ENCODE assay signal across 24 mouse cellular contexts in the genomic region with DNA sequence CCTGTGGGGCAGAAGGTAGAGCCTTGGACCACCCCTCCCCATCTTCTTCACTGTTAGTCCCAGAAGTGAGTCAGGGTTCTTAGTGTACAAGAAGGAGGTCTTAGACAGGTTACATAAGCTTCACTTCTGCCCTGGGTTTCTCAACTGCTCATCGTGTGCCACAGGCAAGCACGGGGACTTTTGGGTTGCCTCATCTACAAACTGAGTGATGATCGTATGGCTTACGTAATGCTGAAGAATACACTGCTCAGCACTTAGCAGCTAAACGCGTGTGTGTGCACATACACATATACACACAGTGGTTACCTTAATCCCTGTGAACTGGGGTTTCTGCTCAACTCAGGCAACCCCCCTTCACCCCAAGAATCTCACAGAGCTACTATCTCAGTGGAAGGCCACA.
DNase-seq lines count a peak whose midpoint lies in the region; ATAC-seq lines count a peak whose summit lies in the region.
"Had no signal": no experiment of that assay in that cellular context is flagged by ENCODE, and none has a peak within 500 bp of the region (broad histone marks: within the 10 kb centered on the region; RNA-seq: fewer than 3 reads in every experiment).

No protein-coding gene starts in this region.

- no peak overlapping the region for H3K4me2 ChIP-seq in midbrain, embryonic 11.5 days
- H3K4me2 ChIP-seq in midbrain, embryonic 13.5 days (replicated peaks) = no peak overlapping the region
- H3K4me2 ChIP-seq: embryonic facial prominence, embryonic 13.5 days; embryonic facial prominence, embryonic 15.5 days; forebrain, embryonic 12.5 days had no signal

- ATAC-seq in frontal cortex, adult (ENCODE audit: low TSS enrichment) = peak; percentile 50; the same call in 1 of the 2 replicates
- ATAC-seq in midbrain, embryonic 11.5 days (ENCODE audit: low FRiP score) = no peak
- ATAC-seq in midbrain, embryonic 13.5 days = no peak
- peak; percentile 53 for ATAC-seq in granulocyte monocyte progenitor cell, adult 5-6 weeks (replicated peaks; ENCODE audit: poor library complexity, severe bottlenecking)
- peak; percentile 71 for ATAC-seq in megakaryocyte progenitor cell, adult 5-6 weeks (replicated peaks; ENCODE audit: poor library complexity)
- ATAC-seq: forebrain, embryonic 14.5 days; forebrain, embryonic 16.5 days had no signal

- intact Hi-C loops in gastrocnemius, postnatal 14 days (cut with DNase I; ENCODE audit: low total_unique reads) = no loop called here

- H3K27me3 ChIP-seq in midbrain, embryonic 11.5 days (ENCODE audit: control insufficient read depth, insufficient read depth, low read length) = no peaks in the 10 kb centered on the region
- peaks cover 9% of the 10 kb centered on the region; the same call in 1 of the 2 replicates for H3K27me3 ChIP-seq in midbrain, embryonic 13.5 days
- H3K27me3 ChIP-seq: embryonic facial prominence, embryonic 13.5 days; embryonic facial prominence, embryonic 15.5 days had no signal

- no peaks in the 10 kb centered on the region for H3K36me3 ChIP-seq in midbrain, embryonic 11.5 days (ENCODE audit: control insufficient read depth, insufficient read depth, low read length)
- H3K36me3 ChIP-seq in midbrain, embryonic 13.5 days = no peaks in the 10 kb centered on the region
- H3K36me3 ChIP-seq: embryonic facial prominence, embryonic 13.5 days; embryonic facial prominence, embryonic 15.5 days; forebrain, embryonic 10.5 days; forebrain, embryonic 12.5 days had no signal

- H3K9ac ChIP-seq in midbrain, embryonic 11.5 days (ENCODE audit: low read length) = no peak overlapping the region
- no peak overlapping the region for H3K9ac ChIP-seq in midbrain, embryonic 13.5 days (replicated peaks)
- H3K9ac ChIP-seq: embryonic facial prominence, embryonic 13.5 days; embryonic facial prominence, embryonic 15.5 days; forebrain, embryonic 12.5 days had no signal

- H3K9me3 ChIP-seq in midbrain, embryonic 11.5 days (ENCODE audit: control insufficient read depth, low read length) = no peaks in the 10 kb centered on the region
- peaks cover 3% of the 10 kb centered on the region; the same call in 1 of the 2 replicates for H3K9me3 ChIP-seq in midbrain, embryonic 13.5 days
- H3K9me3 ChIP-seq: embryonic facial prominence, embryonic 13.5 days; embryonic facial prominence, embryonic 15.5 days had no signal

- H3K4me1 ChIP-seq in midbrain, embryonic 11.5 days (ENCODE audit: control insufficient read depth, insufficient read depth, low read length) = no peaks in the 10 kb centered on the region
- peaks cover 20% of the 10 kb centered on the region for H3K4me1 ChIP-seq in midbrain, embryonic 13.5 days (replicated peaks)
- H3K4me1 ChIP-seq: embryonic facial prominence, embryonic 15.5 days had no signal

- no peak overlapping the region for H3K4me3 ChIP-seq in midbrain, embryonic 11.5 days (ENCODE audit: low read depth, low read length)
- H3K4me3 ChIP-seq in midbrain, embryonic 13.5 days (replicated peaks) = no peak overlapping the region
- H3K4me3 ChIP-seq: embryonic facial prominence, embryonic 13.5 days; embryonic facial prominence, embryonic 15.5 days; erythroblast, embryonic 14.5 days; forebrain, embryonic 10.5 days; forebrain, embryonic 12.5 days had no signal

- H3K27ac ChIP-seq in midbrain, embryonic 11.5 days (ENCODE audit: low read depth, low read length) = no peak overlapping the region
- H3K27ac ChIP-seq in midbrain, embryonic 13.5 days = no peak overlapping the region
- H3K27ac ChIP-seq: embryonic facial prominence, embryonic 13.5 days; embryonic facial prominence, embryonic 15.5 days; forebrain, embryonic 10.5 days had no signal

- DNase-seq in frontal cortex, postnatal 25 days (ENCODE audit: low spot score in 2 of 2) = no peak
- peak; percentile 80 for DNase-seq in midbrain, embryonic 11.5 days (ENCODE audit: low spot score, missing footprints)
- DNase-seq in kidney, adult 9 months = no peak
- DNase-seq in gastrocnemius, postnatal 14 days = no peak
- DNase-seq: adrenal gland, adult 2 months; adrenal gland, postnatal 10 days; adrenal gland, postnatal 25 days; cerebellum, adult 11-12 months; cerebellum, adult 8-10 months; cerebellum, adult 9-11 months; cerebellum, postnatal 14 days; cerebellum, postnatal 36 days; embryo, embryonic 11 days had no signal

- WGBS in midbrain, embryonic 11.5 days = 83% methylated on average over 6 of the region's 6 CpGs
- 86% methylated on average over 6 of the region's 6 CpGs for WGBS in midbrain, embryonic 13.5 days

Comparison
In these comparisons a context has a peak if more than half of its experiments do, and no peak if none do; other contexts are left out.
1. ATAC-seq: peak in frontal cortex, adult (single experiment), granulocyte monocyte progenitor cell, adult 5-6 weeks (single experiment) and megakaryocyte progenitor cell, adult 5-6 weeks (single experiment); none in midbrain, embryonic 11.5 days (single experiment) and midbrain, embryonic 13.5 days (single experiment).